ENCODE assay signal across 7 mouse cellular contexts in genomic region chr3:78966683-78967549, GRCm38 (mm10).
DNase-seq lines count a peak whose midpoint lies in the region; ATAC-seq and TF ChIP-seq lines count a peak whose summit lies in the region.
"Not testable (repeated sequence)": the region's sequence is repeated elsewhere in the genome, so short reads cannot be mapped to it uniquely, and the experiment has no call there.

No protein-coding gene starts in this region.

- H3K4me1 ChIP-seq in cerebellum, adult 2 months (ENCODE audit: control insufficient read depth, insufficient read depth, low read length); heart, embryonic 14.5 days (ENCODE audit: control insufficient read depth in 2 of 2, insufficient read depth in 2 of 2, low read length in 2 of 2); intestine, embryonic 16.5 days (ENCODE audit: control insufficient read depth, insufficient read depth, low read length); limb, embryonic 15.5 days; midbrain, embryonic 11.5 days (ENCODE audit: control insufficient read depth, insufficient read depth, low read length): not testable (repeated sequence)

- H3K27ac ChIP-seq in cerebellum, adult 2 months (ENCODE audit: insufficient read depth, low read length); heart, embryonic 14.5 days (replicated peaks in 1 of 2; ENCODE audit: control insufficient read depth in 1 of 2, insufficient read depth in 1 of 2, low read depth in 2 of 2, low read length in 2 of 2); intestine, embryonic 16.5 days (ENCODE audit: low read length); limb, embryonic 15.5 days; midbrain, embryonic 11.5 days (ENCODE audit: low read depth, low read length): not testable (repeated sequence)

- H3K36me3 ChIP-seq in heart, embryonic 14.5 days (ENCODE audit: control insufficient read depth, insufficient read depth, low read length); intestine, embryonic 16.5 days (ENCODE audit: control insufficient read depth, insufficient read depth, low read length); limb, embryonic 15.5 days; midbrain, embryonic 11.5 days (ENCODE audit: control insufficient read depth, insufficient read depth, low read length): not testable (repeated sequence)

- TF ChIP-seq POLR2A in cerebellum, adult 2 months (IDR thresholded peaks at IDR 0.05; ENCODE audit: borderline replicate concordance, insufficient read depth, low read length) = not testable (repeated sequence)

- 3% methylated on average over 55 of the region's 57 CpGs for WGBS in cerebellum, adult 2 months
- 6% methylated on average over 28 of the region's 57 CpGs for WGBS in heart, embryonic 14.5 days
- 3% methylated on average over 44 of the region's 57 CpGs for WGBS in intestine, embryonic 16.5 days
- WGBS in limb, embryonic 15.5 days = 3% methylated on average over 42 of the region's 57 CpGs
- 4% methylated on average over 45 of the region's 57 CpGs for WGBS in midbrain, embryonic 11.5 days

- peak overlapping the region; percentile 11 for H3K4me3 ChIP-seq in cerebellum, adult 2 months (replicated peaks; ENCODE audit: insufficient read depth, low read depth, low read length)
- peak overlapping the region; percentile 47 to 60 for H3K4me3 ChIP-seq in heart, embryonic 14.5 days (ENCODE audit: control insufficient read depth in 1 of 2, insufficient read depth in 1 of 2, low read depth in 1 of 2, low read length in 2 of 2)
- H3K4me3 ChIP-seq in intestine, embryonic 16.5 days (ENCODE audit: low read length) = peak overlapping the region; percentile 53
- peak overlapping the region; percentile 45 for H3K4me3 ChIP-seq in limb, embryonic 15.5 days
- H3K4me3 ChIP-seq in midbrain, embryonic 11.5 days (ENCODE audit: low read depth, low read length) = peak overlapping the region; percentile 40

- peak overlapping the region; percentile 70 for H3K9ac ChIP-seq in heart, embryonic 14.5 days (ENCODE audit: low read length)
- peak overlapping the region; percentile 69 for H3K9ac ChIP-seq in intestine, embryonic 16.5 days (ENCODE audit: low read depth, low read length)
- H3K9ac ChIP-seq in limb, embryonic 15.5 days = 0 out of 2 replicates have a peak overlapping the region, but pooled peaks have one; percentile 23
- peak overlapping the region; percentile 67 for H3K9ac ChIP-seq in midbrain, embryonic 11.5 days (ENCODE audit: low read length)

- peak; percentile 87 for ATAC-seq in erythroid progenitor cell, adult 5-6 weeks (replicated peaks; ENCODE audit: low FRiP score, poor library complexity, severe bottlenecking)
- ATAC-seq in heart, embryonic 14.5 days (ENCODE audit: insufficient number of reproducible peaks, insufficient read depth, low FRiP score, low read depth) = peak; percentile 50; the same call in 1 of the 2 replicates
- ATAC-seq in intestine, embryonic 16.5 days = peak; percentile 87
- not testable (repeated sequence) for ATAC-seq in limb, embryonic 15.5 days (ENCODE audit: insufficient number of reproducible peaks, low FRiP score, low TSS enrichment, low read depth)
- ATAC-seq in midbrain, embryonic 11.5 days (ENCODE audit: low FRiP score) = peak; percentile 94

- DNase-seq in cerebellum, adult 2 months = peak; percentile 18 to 46
- peak; percentile 93 for DNase-seq in midbrain, embryonic 11.5 days (ENCODE audit: low spot score, missing footprints)
- DNase-seq in right cerebral cortex, postnatal 4 days = peak; percentile 36

- not testable (repeated sequence) for TF ChIP-seq CTCF in cerebellum, adult 2 months (IDR thresholded peaks at IDR 0.05; ENCODE audit: borderline replicate concordance, insufficient read depth, low read depth, low read length)

- not testable (repeated sequence) for H3K27me3 ChIP-seq in cerebellum, adult 2 months (ENCODE audit: control insufficient read depth, insufficient read depth, low read length); heart, embryonic 14.5 days (ENCODE audit: control insufficient read depth, insufficient read depth, low read length); intestine, embryonic 16.5 days (replicated peaks; ENCODE audit: control insufficient read depth, insufficient read depth, low read length); limb, embryonic 15.5 days; midbrain, embryonic 11.5 days (ENCODE audit: control insufficient read depth, insufficient read depth, low read length)

- H3K4me2 ChIP-seq in heart, embryonic 14.5 days (ENCODE audit: low read length) = peak overlapping the region; percentile 75
- peak overlapping the region; percentile 78 for H3K4me2 ChIP-seq in intestine, embryonic 16.5 days (ENCODE audit: low read depth, low read length)
- H3K4me2 ChIP-seq in limb, embryonic 15.5 days = peak overlapping the region; percentile 76
- H3K4me2 ChIP-seq in midbrain, embryonic 11.5 days = peak overlapping the region; percentile 63

- H3K9me3 ChIP-seq in heart, embryonic 14.5 days (ENCODE audit: control insufficient read depth, low read length); intestine, embryonic 16.5 days (ENCODE audit: control insufficient read depth, low read length); limb, embryonic 15.5 days; midbrain, embryonic 11.5 days (ENCODE audit: control insufficient read depth, low read length): not testable (repeated sequence)

Comparison
In these comparisons a context has a peak if more than half of its experiments do, and no peak if none do; other contexts are left out.
1. DNase-seq: peak in every context shown above with its lines; median percentile 93 in midbrain, embryonic 11.5 days; 36 in right cerebral cortex, postnatal 4 days; 32 in cerebellum, adult 2 months.